Mouse (Mus musculus): ENCODE measurements around the gene Nfkbie. TPM values are rescaled to one million over a fixed set of nuclear protein-coding genes. Genes with fewer than 3 reads are reported as not detected.
A peak's percentile ranks its signal among the peaks of the same experiment; 100 is the strongest.

The Nfkbie gene
- total RNA-seq, 2 experiments from 2014 or later = 1.5 to 1.9 TPM

- no peak for DNase-seq
Measured at GRCm38 (mm10) chr17:45582715-45583355, 27.3 kb downstream of the Nfkbie start.

- peak; percentile 95 for DNase-seq
Measured at GRCm38 (mm10) chr17:45584096-45584896, 28.8 kb downstream of the Nfkbie start.

- peak; percentile 92 for DNase-seq
Measured at GRCm38 (mm10) chr17:45584939-45585678, 29.6 kb downstream of the Nfkbie start.

GRCm38 (mm10) chr17:45585725-45586448, 30.4 kb downstream of the Nfkbie start:
- no peak for DNase-seq

GRCm38 (mm10) chr17:45586449-45586837, 30.9 kb downstream of the Nfkbie start:
- DNase-seq = peak; percentile 59

GRCm38 (mm10) chr17:45588370-45588769, 32.9 kb downstream of the Nfkbie start:
- no peak for DNase-seq

GRCm38 (mm10) chr17:45589236-45589635, 33.7 kb downstream of the Nfkbie start:
- DNase-seq = no peak

GRCm38 (mm10) chr17:45589844-45590243, 34.3 kb downstream of the Nfkbie start:
- DNase-seq = no peak

- no peak for DNase-seq
Measured at GRCm38 (mm10) chr17:45590410-45590809, 34.9 kb downstream of the Nfkbie start.

- DNase-seq = peak; percentile 75
Measured at GRCm38 (mm10) chr17:45591701-45592605, 36.5 kb downstream of the Nfkbie start.

GRCm38 (mm10) chr17:45592606-45593431, 37.3 kb downstream of the Nfkbie start:
- peak; percentile 49 for DNase-seq

GRCm38 (mm10) chr17:45593479-45593878, 38.0 kb downstream of the Nfkbie start:
- DNase-seq = no peak

GRCm38 (mm10) chr17:45594195-45594594, 38.7 kb downstream of the Nfkbie start:
- no peak for DNase-seq

GRCm38 (mm10) chr17:45594881-45595735, 39.6 kb downstream of the Nfkbie start:
- DNase-seq = peak; percentile 89

- DNase-seq = no peak
Measured at GRCm38 (mm10) chr17:45595736-45596390, 40.4 kb downstream of the Nfkbie start.

GRCm38 (mm10) chr17:45596631-45597396, 41.3 kb downstream of the Nfkbie start:
- DNase-seq = peak; percentile 88

- peak; percentile 38 for DNase-seq
Measured at GRCm38 (mm10) chr17:45597787-45598186, 42.3 kb downstream of the Nfkbie start.

GRCm38 (mm10) chr17:45598376-45598775, 42.9 kb downstream of the Nfkbie start:
- no peak for DNase-seq

Measured in heart, postnatal 4 days (tissue).